Mouse (Mus musculus) hindbrain, embryonic 12.5 days (tissue): ENCODE measurements around the gene Bcl11b. TPM values are rescaled to one million over a fixed set of nuclear protein-coding genes. Genes with fewer than 3 reads are reported as not detected.
A peak's percentile ranks its signal among the peaks of the same experiment; 100 is the strongest.

Source experiments
- ATAC-seq: fragments of 200-750 bp; cut with Nextera tagmentation; 2 replicates; pipeline ENCODE4 v1.8.0; 2017; ENCODE audit warnings: moderate TSS enrichment; ENCODE audit not compliant: low FRiP score
- H3K27ac ChIP-seq: fragments of 300-500 bp; sonication (generic); 2 replicates; pipeline ENCODE4 v1.5.1; 2016; ENCODE audit warnings: mild to moderate bottlenecking
- H3K27me3 ChIP-seq: fragments of 300-500 bp; sonication (generic); 2 replicates; pipeline ENCODE4 v1.6.1; 2016; ENCODE audit warnings: mild to moderate bottlenecking
- H3K36me3 ChIP-seq: fragments of 300-500 bp; sonication (generic); 2 replicates; pipeline ENCODE4 v1.6.1; 2016; ENCODE audit warnings: mild to moderate bottlenecking
- H3K4me1 ChIP-seq: fragments of 300-500 bp; sonication (generic); 2 replicates; pipeline ENCODE4 v1.6.1; 2016
- H3K4me2 ChIP-seq: fragments of 300-500 bp; sonication (generic); replicated peaks from 2 replicates; pipeline ENCODE4 v1.6.1; 2016; ENCODE audit warnings: mild to moderate bottlenecking
- H3K4me3 ChIP-seq: fragments of 300-500 bp; sonication (generic); 2 replicates; pipeline ENCODE4 v1.5.1; 2016; ENCODE audit warnings: mild to moderate bottlenecking
- H3K9ac ChIP-seq: fragments of 300-500 bp; sonication (generic); 2 replicates; pipeline ENCODE4 v1.6.1; 2016; ENCODE audit warnings: mild to moderate bottlenecking, moderate library complexity
- H3K9me3 ChIP-seq: fragments of 300-500 bp; sonication (generic); replicated peaks from 2 replicates; pipeline ENCODE4 v1.6.1; 2016; ENCODE audit warnings: mild to moderate bottlenecking
- WGBS: fragments of 180-500 bp; shearing (Covaris S2); methylation state at CpG from one replicate; pipeline ENCODE4 v1.1.7; 2016; 5-methylcytosine and 5-hydroxymethylcytosine counted together
- polyA plus RNA-seq: library from polyadenylated mRNA; unstranded; fragments of >200 nt; fragmentation: Nextera tagmentation; extraction: Ambion mirVana; gene quantifications from 2 replicates; pipeline ENCODE4 v1.2.1, GENCODE M21; 2016

The Bcl11b gene
- 25.9 and 37.1 TPM in 2 replicates for polyA plus RNA-seq

DNA sequence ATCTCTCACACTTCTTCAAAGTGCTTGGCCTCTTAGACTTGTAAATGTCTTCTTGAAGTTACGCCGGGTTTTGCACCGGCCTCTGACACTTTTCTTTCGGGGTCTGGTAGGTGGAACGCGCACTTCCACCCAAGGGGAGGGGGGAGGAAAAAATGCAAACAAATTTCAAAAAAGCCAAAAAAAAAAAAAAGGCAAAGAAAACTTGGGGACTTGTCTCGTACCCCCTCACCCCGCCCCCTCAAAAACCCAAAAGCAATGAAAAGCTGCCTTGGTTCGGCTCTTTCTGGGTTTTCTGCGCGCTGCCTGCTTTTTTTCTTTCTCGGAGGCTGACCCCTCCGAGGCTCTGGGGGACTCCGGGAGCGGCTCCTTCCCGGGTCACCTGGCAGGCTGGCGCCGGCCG is at the start of gene Bcl11b:
Bcl11b (minus strand) TSS at position 120 of the 400 bp plus-strand sequence.
- peaks cover 48% of the 10 kb centered on the region for H3K4me1 ChIP-seq
- no peak; the same call in 1 of the 2 replicates for ATAC-seq
- H3K4me2 ChIP-seq = peak within 1 kb of the TSS; percentile 67
- WGBS = 0% methylated on average over 19 of the region's 19 CpGs
- H3K9ac ChIP-seq = peak within 1 kb of the TSS; percentile 95
- no peaks in the 10 kb centered on the region for H3K9me3 ChIP-seq
- peaks cover 9% of the 10 kb centered on the region for H3K27me3 ChIP-seq
- H3K4me3 ChIP-seq = peak within 1 kb of the TSS; percentile 90
- no peaks in the 10 kb centered on the region for H3K36me3 ChIP-seq
- H3K27ac ChIP-seq = peak within 1 kb of the TSS; percentile 98

DNA sequence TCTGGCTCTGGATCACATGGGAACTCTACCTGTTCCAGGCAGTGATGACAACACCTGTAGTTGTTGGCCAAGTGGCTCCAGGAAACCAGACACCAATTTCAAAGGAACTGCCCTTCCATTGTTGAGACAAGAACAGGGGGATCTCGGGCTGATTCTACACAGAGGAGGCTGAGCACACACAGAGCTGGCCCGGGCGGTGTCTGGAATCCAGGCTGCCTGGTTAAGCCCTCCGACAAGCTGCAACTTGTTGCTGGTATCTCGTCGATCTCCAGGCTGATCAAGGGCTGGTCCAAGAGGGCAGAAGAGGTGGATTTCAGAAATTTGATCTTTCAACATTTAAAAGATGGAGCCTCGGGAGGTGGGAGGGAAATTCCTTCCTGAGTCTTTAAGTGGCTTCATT is 47.6 kb upstream of the Bcl11b start:
- ATAC-seq = no peak
- 74% methylated on average over 7 of the region's 7 CpGs for WGBS
- H3K9ac ChIP-seq = no peak overlapping the region

DNA sequence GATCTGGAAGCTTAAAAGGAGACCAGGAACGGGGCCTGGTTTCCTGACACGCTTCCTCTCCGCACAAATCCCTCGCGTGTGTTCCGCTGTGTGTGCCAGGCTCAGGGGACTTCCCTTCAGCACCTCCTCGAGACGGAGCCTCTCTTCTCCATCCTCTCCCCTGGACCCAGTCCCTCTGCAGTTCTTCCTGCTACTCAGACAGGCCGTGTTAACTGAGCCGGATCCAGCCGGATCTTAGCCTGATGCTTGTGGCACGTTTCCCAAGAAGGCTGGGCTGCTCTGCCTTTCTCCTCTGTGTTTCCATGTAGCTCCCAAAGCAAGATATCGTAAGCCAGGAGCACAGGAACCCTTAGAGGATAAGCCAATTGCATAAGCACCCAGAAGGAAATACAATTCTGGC is 46.2 kb upstream of the Bcl11b start:
- 82% methylated on average over 13 of the region's 13 CpGs for WGBS
- Histone ChIP-seq H3K4me3 (no peak overlapping the region), H3K9ac (no peak overlapping the region), H3K36me3 (no peaks in the 10 kb centered on the region), H3K27me3 (no peaks in the 10 kb centered on the region; the same call in 1 of the 2 replicates), H3K4me1 (no peaks in the 10 kb centered on the region), H3K4me2 (no peak overlapping the region), H3K27ac (no peak overlapping the region), H3K9me3 (no peaks in the 10 kb centered on the region)
- ATAC-seq = no peak

More for the DNA sequence above, 47.6 kb upstream of the Bcl11b start:
- no peak overlapping the region for H3K4me2 ChIP-seq
- no peaks in the 10 kb centered on the region for H3K4me1 ChIP-seq
- no peak overlapping the region for H3K4me3 ChIP-seq
- H3K36me3 ChIP-seq = no peaks in the 10 kb centered on the region
- H3K27me3 ChIP-seq = no peaks in the 10 kb centered on the region; the same call in 1 of the 2 replicates
- no peak overlapping the region for H3K27ac ChIP-seq
- no peaks in the 10 kb centered on the region for H3K9me3 ChIP-seq

- no peak overlapping the region for H3K9ac ChIP-seq
- ATAC-seq = no peak
- 0 out of 2 replicates have a peak, but pooled peaks cover 2% of the 10 kb centered on the region for H3K27me3 ChIP-seq
- H3K4me1 ChIP-seq = no peaks in the 10 kb centered on the region; the same call in 1 of the 2 replicates
- 61% methylated on average over 3 of the region's 3 CpGs for WGBS
- no peaks in the 10 kb centered on the region for H3K36me3 ChIP-seq
- H3K9me3 ChIP-seq = no peaks in the 10 kb centered on the region
- no peak overlapping the region for H3K4me3 ChIP-seq
- H3K27ac ChIP-seq = no peak overlapping the region
- H3K4me2 ChIP-seq = no peak overlapping the region
These were observed 38.8 kb upstream of the Bcl11b start for GRCm38 (mm10) chr12:108042239-108042571.

- H3K9ac ChIP-seq = no peak overlapping the region
- ATAC-seq = peak; percentile 35; the same call in 1 of the 2 replicates
- no peak overlapping the region for H3K4me3 ChIP-seq
- WGBS = 43% methylated on average over 12 of the region's 12 CpGs
- H3K27me3 ChIP-seq = 0 out of 2 replicates have a peak, but pooled peaks cover 2% of the 10 kb centered on the region
- no peak overlapping the region for H3K27ac ChIP-seq
- no peaks in the 10 kb centered on the region; the same call in 1 of the 2 replicates for H3K4me1 ChIP-seq
- no peaks in the 10 kb centered on the region for H3K9me3 ChIP-seq
- no peaks in the 10 kb centered on the region for H3K36me3 ChIP-seq
- H3K4me2 ChIP-seq = no peak overlapping the region
These were observed 38.3 kb upstream of the Bcl11b start for GRCm38 (mm10) chr12:108041571-108042238.

DNA sequence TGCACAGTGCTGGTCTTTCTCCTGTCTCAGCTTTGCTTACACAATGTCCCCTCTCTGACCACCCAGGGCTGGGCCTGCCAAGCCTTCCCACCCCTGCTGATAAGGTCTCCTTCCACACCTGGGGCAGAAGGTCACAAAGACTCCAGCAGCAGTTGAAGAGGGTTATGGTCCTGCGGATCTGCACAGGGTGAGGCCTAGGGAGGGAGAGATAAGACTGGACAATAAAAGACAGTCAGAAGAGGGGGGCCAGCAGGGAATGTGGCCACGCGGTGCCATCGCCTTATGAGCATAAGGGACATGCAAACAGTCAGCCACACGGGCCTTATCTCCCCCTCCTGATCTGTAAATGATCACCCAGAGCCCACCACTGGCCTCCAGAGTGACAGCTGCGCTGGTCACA is 34.0 kb upstream of the Bcl11b start:
- Histone ChIP-seq H3K9ac (no peak overlapping the region), H3K4me3 (no peak overlapping the region), H3K27ac (no peak overlapping the region), H3K36me3 (no peaks in the 10 kb centered on the region), H3K27me3 (0 out of 2 replicates have a peak, but pooled peaks cover 2% of the 10 kb centered on the region), H3K9me3 (no peaks in the 10 kb centered on the region), H3K4me1 (no peaks in the 10 kb centered on the region; the same call in 1 of the 2 replicates), H3K4me2 (no peak overlapping the region)
- no peak for ATAC-seq
- 56% methylated on average over 6 of the region's 6 CpGs for WGBS

DNA sequence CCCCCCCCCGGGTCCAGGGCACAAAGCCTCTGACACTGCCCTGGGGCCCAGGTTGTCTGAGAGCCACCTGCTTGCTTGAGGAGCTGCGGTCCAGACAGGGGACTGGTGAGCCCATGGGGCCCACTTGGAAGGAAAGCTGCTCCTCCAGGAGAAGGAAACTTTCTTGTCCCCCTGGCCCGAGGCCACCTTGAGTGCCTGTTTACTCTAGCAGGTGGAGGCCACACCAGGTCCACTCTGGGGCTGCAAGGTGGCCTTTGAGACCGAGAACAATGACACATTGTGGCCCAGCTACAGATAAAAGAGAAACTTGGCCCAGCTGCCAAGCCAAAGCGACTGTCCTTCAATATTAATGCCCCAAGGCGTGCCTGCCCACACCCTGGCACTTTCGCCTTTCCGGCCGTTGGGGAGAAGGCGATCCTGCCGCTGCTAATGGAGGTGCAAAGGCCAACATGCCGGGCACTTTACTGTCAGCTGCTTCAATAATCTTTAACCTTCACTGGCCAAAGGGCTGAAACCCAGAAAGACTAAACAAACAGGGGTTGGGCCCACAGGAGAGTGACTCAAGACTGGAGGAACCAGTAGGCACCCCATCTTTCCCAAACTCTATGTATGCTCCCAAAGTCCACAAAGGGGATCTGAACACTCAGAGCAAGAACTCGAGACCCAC is 32.1 kb upstream of the Bcl11b start:
- Histone ChIP-seq H3K4me2 (no peak overlapping the region), H3K9ac (no peak overlapping the region), H3K4me3 (no peak overlapping the region), H3K9me3 (no peaks in the 10 kb centered on the region), H3K27ac (no peak overlapping the region), H3K36me3 (no peaks in the 10 kb centered on the region), H3K4me1 (no peaks in the 10 kb centered on the region; the same call in 1 of the 2 replicates), H3K27me3 (no peaks in the 10 kb centered on the region)
- ATAC-seq = no peak
- WGBS = 76% methylated on average over 13 of the region's 13 CpGs

DNA sequence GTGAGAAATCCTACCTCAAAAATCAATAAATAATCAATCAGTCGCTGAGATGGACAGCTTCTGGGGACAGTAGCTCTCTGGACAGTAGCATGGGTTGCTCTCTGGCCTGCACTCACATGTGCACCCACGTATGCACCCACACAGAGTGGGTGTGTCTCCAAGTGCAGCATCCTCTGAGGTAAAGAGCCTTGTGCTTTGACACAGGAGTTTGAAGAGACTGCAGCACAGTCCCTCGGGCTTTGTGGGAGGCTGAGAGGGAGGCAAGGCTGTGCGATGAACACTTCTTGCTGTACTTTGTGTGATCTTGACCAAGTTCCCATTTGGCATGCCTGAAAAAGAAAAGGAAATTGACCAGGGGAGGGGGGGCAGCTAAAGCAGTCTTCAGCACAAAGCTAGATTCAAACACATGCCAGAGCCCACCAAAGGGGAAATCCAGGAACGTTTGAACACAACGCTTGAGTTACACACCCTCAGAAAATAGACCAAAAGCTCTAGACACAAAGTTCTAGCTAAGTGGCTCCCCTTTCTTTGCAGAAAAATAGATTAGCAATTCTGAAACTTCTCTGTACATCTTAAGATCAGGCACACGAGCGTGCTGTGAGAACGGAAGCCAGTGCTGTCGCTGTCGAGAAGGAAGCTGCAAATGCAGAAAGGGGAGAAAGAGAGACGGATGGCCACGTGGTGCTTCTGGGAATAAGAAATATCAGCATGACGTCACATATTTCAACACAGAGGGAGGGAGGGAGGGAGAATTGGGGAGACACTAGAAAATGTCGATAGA is 19.6 kb upstream of the Bcl11b start:
- 78% methylated on average over 15 of the region's 15 CpGs for whole genome bisulfite sequencing
- ATAC-seq = no peak
- no peaks in the 10 kb centered on the region for H3K9me3 ChIP-seq

GRCm38 (mm10) chr12:108012003-108012402 is 8.6 kb upstream of the Bcl11b start:
- no peak overlapping the region for H3K27ac ChIP-seq
- no peaks in the 10 kb centered on the region; the same call in 1 of the 2 replicates for H3K4me1 ChIP-seq
- 83% methylated on average over 12 of the region's 12 CpGs for WGBS
- H3K9me3 ChIP-seq = no peaks in the 10 kb centered on the region
- peaks cover 6% of the 10 kb centered on the region for H3K27me3 ChIP-seq
- H3K4me3 ChIP-seq = no peak overlapping the region
- no peaks in the 10 kb centered on the region for H3K36me3 ChIP-seq
- H3K4me2 ChIP-seq = no peak overlapping the region
- ATAC-seq = no peak
- no peak overlapping the region for H3K9ac ChIP-seq

More for the DNA sequence above, 19.6 kb upstream of the Bcl11b start:
- Histone ChIP-seq H3K27me3 (no peaks in the 10 kb centered on the region), H3K9ac (no peak overlapping the region), H3K4me1 (no peaks in the 10 kb centered on the region), H3K4me3 (no peak overlapping the region), H3K4me2 (no peak overlapping the region), H3K36me3 (no peaks in the 10 kb centered on the region), H3K27ac (no peak overlapping the region)

- Histone ChIP-seq H3K9me3 (no peaks in the 10 kb centered on the region), H3K4me1 (peaks cover 12% of the 10 kb centered on the region), H3K4me3 (no peak overlapping the region), H3K4me2 (no peak overlapping the region), H3K27ac (no peak overlapping the region), H3K36me3 (no peaks in the 10 kb centered on the region), H3K9ac (no peak overlapping the region), H3K27me3 (peaks cover 6% of the 10 kb centered on the region)
- ATAC-seq = no peak
- WGBS = 84% methylated on average over 11 of the region's 11 CpGs
These were observed 6.9 kb upstream of the Bcl11b start for GRCm38 (mm10) chr12:108010346-108010745.

DNA sequence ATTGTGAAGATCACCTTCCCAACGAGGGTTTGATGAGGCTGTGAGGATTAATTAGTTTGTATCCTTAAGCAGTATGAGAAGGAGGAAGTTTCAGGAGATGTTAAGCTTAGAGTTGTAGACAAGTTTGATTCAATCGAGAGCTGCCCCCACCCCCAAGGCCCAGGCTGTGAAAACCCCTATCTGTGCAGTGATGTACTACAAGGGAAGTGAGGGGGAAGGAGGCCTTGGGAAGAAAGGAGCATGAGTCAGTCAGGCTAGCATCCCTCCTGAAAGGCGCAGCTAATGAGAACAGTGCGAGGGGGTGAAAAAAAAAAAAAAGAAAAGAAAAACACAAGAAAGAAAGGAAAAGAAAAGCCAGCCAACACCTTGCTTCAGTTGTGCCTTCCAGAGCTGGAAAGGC is 5.8 kb upstream of the Bcl11b start:
- 37% methylated on average over 4 of the region's 4 CpGs for WGBS
- no peak for ATAC-seq

More for the DNA sequence above, 5.8 kb upstream of the Bcl11b start:
- Histone ChIP-seq H3K27ac (no peak overlapping the region), H3K9ac (no peak overlapping the region), H3K36me3 (no peaks in the 10 kb centered on the region), H3K9me3 (no peaks in the 10 kb centered on the region), H3K4me3 (no peak overlapping the region), H3K27me3 (peaks cover 8% of the 10 kb centered on the region), H3K4me2 (no peak overlapping the region), H3K4me1 (peaks cover 24% of the 10 kb centered on the region)
